ENCODE assay signal across 8 mouse cellular contexts in the genomic region with DNA sequence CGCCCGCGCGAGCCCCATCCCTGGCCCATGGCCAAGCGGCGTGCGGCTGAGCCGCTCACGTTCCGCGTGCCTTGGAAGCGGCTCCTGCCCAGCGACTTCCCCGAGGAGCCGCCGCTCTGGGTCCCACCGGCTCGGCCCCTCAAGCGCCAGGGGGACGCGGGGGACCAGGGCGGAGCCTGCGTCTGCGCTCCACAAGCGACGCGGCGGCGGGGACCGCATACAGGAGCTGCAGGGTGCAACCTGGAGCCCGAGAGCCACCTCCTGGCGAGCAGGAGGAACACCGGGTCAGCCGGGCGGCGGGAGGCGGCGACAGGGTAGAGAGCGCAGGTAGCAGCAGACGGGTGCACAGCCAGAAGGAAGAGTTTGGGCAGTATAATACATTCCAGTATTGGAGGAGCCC. TPM values are rescaled to one million over a fixed set of nuclear protein-coding genes. Genes with fewer than 3 reads are reported as not detected.
A peak's percentile ranks its signal among the peaks of the same experiment; 100 is the strongest.
DNase-seq lines count a peak whose midpoint lies in the region; ATAC-seq lines count a peak whose summit lies in the region.

No protein-coding gene starts in this region.

- peak overlapping the region; percentile 66 for H3K9ac ChIP-seq in intestine, embryonic 16.5 days (ENCODE audit: low read depth, low read length)

- DNase-seq in adrenal gland, adult 18-20 months (ENCODE audit: low spot score in 2 of 2), result peak; percentile 65 to 71
- peak; percentile 90 for DNase-seq in embryo, embryonic 11 days
- DNase-seq in gastrocnemius, postnatal 4 days (ENCODE audit: low spot score in 2 of 2), result peak; percentile 26 to 56
- peak; percentile 67 to 74 for DNase-seq in left cerebral cortex, postnatal 25 days (ENCODE audit: low spot score in 2 of 2)
- DNase-seq in mesoderm, embryonic 11.5 days (ENCODE audit: low read depth, low spot score), result peak; percentile 80
- DNase-seq in right cerebral cortex, postnatal 25 days, result peak; percentile 70
- peak; percentile 56 for DNase-seq in urinary bladder, postnatal 25 days (ENCODE audit: low spot score)

- no peak overlapping the region for H3K27ac ChIP-seq in intestine, embryonic 16.5 days (ENCODE audit: low read length)

- H3K4me2 ChIP-seq in intestine, embryonic 16.5 days (ENCODE audit: low read depth, low read length), result peak overlapping the region; percentile 94

- no peaks in the 10 kb centered on the region for H3K4me1 ChIP-seq in intestine, embryonic 16.5 days (ENCODE audit: control insufficient read depth, insufficient read depth, low read length)

- peaks cover 5% of the 10 kb centered on the region; the same call in 1 of the 2 replicates for H3K27me3 ChIP-seq in intestine, embryonic 16.5 days (replicated peaks; ENCODE audit: control insufficient read depth, insufficient read depth, low read length)

- no peaks in the 10 kb centered on the region for H3K9me3 ChIP-seq in intestine, embryonic 16.5 days (ENCODE audit: control insufficient read depth, low read length)

- intact Hi-C loops in left cerebral cortex, postnatal 25 days (cut with DNase I), result no loop called here

- peak overlapping the region; percentile 61 for H3K4me3 ChIP-seq in intestine, embryonic 16.5 days (ENCODE audit: low read length)

- 1% methylated on average over 40 of the region's 40 CpGs for WGBS in intestine, embryonic 16.5 days

- peak; percentile 96 for ATAC-seq in intestine, embryonic 16.5 days

- no peaks in the 10 kb centered on the region for H3K36me3 ChIP-seq in intestine, embryonic 16.5 days (ENCODE audit: control insufficient read depth, insufficient read depth, low read length)

RNA-seq across cellular contexts. Expression of a gene that starts 11.5 kb away (rescaled TPM):
- not detected for total RNA-seq in adrenal gland, adult 18-20 months (2021)
- not detected for total RNA-seq in gastrocnemius, postnatal 4 days (2021)
- polyA plus RNA-seq in intestine, embryonic 16.5 days (2015; fragmentation: Nextera tagmentation; extraction: Ambion mirVana), result not detected in 2 replicates
- total RNA-seq in left cerebral cortex, postnatal 25 days (2021), result not detected

RNA-seq across cellular contexts. Expression of a gene that starts 28.2 kb away (rescaled TPM):
- 1 to 10 TPM; 4.7 to 9.2 TPM for total RNA-seq in adrenal gland, adult 18-20 months (2021)
- total RNA-seq in gastrocnemius, postnatal 4 days (2021), result not detected
- 0.70 and 0.81 TPM in 2 replicates for polyA plus RNA-seq in intestine, embryonic 16.5 days (2015; fragmentation: Nextera tagmentation; extraction: Ambion mirVana)
- total RNA-seq in left cerebral cortex, postnatal 25 days (2021), result 10 to 100 TPM; 51.6 to 57.1 TPM

RNA-seq across cellular contexts. Expression of a gene that starts 39.3 kb away (rescaled TPM):
- 10 to 100 TPM; 11.7 to 13.6 TPM for total RNA-seq in adrenal gland, adult 18-20 months (2021)
- total RNA-seq in gastrocnemius, postnatal 4 days (2021), result 10 to 100 TPM; 15.4 to 18.9 TPM
- 9.9 and 10.8 TPM in 2 replicates for polyA plus RNA-seq in intestine, embryonic 16.5 days (2015; fragmentation: Nextera tagmentation; extraction: Ambion mirVana)
- 10 to 100 TPM; 15.3 to 16.9 TPM for total RNA-seq in left cerebral cortex, postnatal 25 days (2021)

Comparison
In these comparisons a context has a peak if more than half of its experiments do, and no peak if none do; other contexts are left out.
1. RNA of a gene that starts 28.2 kb away (total RNA-seq): 51.6 to 57.1 TPM in left cerebral cortex, postnatal 25 days and 4.7 to 9.2 TPM in adrenal gland, adult 18-20 months; not detected in gastrocnemius, postnatal 4 days; every median in the first group is over 4 times any median in the second.
2. Peak in every context shown above with its lines, with median percentiles within 50 percentile points of each other: DNase-seq.